Mouse (Mus musculus) liver, postnatal 0 days (tissue): Measurements from ENCODE around the gene Pla2g2d. TPM values are rescaled to one million over a fixed set of nuclear protein-coding genes. Genes with fewer than 3 reads are reported as not detected.

Experiments used
- ATAC-seq: fragments of 200-750 bp; cut with Nextera tagmentation; 2 replicates; pipeline ENCODE4 v1.8.0; 2017; ENCODE audit warnings: mild to moderate bottlenecking, moderate library complexity
- DNase-seq: peaks from one replicate; pipeline ENCODE4 v3.0.0-alpha.2; 2016
- H3K27ac ChIP-seq: fragments of 300-500 bp; sonication (generic); 2 replicates; pipeline ENCODE4 v1.5.1; 2014; ENCODE audit warnings: antibody characterized with exemption, moderate library complexity, mild to moderate bottlenecking, low read depth
- H3K27me3 ChIP-seq: fragments of 300-500 bp; sonication (generic); 2 replicates; pipeline ENCODE4 v1.6.1; 2014; ENCODE audit warnings: low read length, control low read depth, mixed read lengths; ENCODE audit not compliant: insufficient read depth
- H3K36me3 ChIP-seq: fragments of 300-500 bp; sonication (generic); replicated peaks from 2 replicates; pipeline ENCODE4 v1.6.1; 2014; ENCODE audit warnings: mild to moderate bottlenecking, control low read depth, low read length, moderate library complexity, mixed read lengths; ENCODE audit not compliant: insufficient read depth
- H3K4me1 ChIP-seq: fragments of 300-500 bp; sonication (generic); 2 replicates; pipeline ENCODE4 v1.6.1; 2014; ENCODE audit warnings: antibody characterized with exemption, mild to moderate bottlenecking, control low read depth; ENCODE audit not compliant: insufficient read depth
- H3K4me2 ChIP-seq: fragments of 300-500 bp; sonication (generic); 2 replicates; pipeline ENCODE4 v1.6.1; 2014; ENCODE audit warnings: low read depth, mild to moderate bottlenecking, low read length, moderate library complexity, mixed read lengths
- H3K4me3 ChIP-seq: fragments of 300-500 bp; sonication (generic); 2 replicates; pipeline ENCODE4 v1.5.1; 2014; ENCODE audit warnings: low read depth, low read length
- H3K9ac ChIP-seq: fragments of 300-500 bp; sonication (generic); replicated peaks from 2 replicates; pipeline ENCODE4 v1.6.1; 2014; ENCODE audit warnings: mild to moderate bottlenecking, moderate library complexity
- H3K9me3 ChIP-seq: fragments of 300-500 bp; sonication (generic); 2 replicates; pipeline ENCODE4 v1.6.1; 2016; ENCODE audit warnings: mild to moderate bottlenecking, control low read depth, low read length, mixed read lengths
- CTCF ChIP-seq: sonication (generic); IDR thresholded peaks from 2 replicates; pipeline ENCODE4 v1.5.1; 2016; ENCODE audit warnings: antibody characterized with exemption, low read depth
- EP300 ChIP-seq: IDR thresholded peaks from 2 replicates; pipeline ENCODE4 v1.6.1; 2016; ENCODE audit warnings: antibody characterized with exemption, low read depth, mild to moderate bottlenecking
- WGBS: fragments of 180-500 bp; shearing (Covaris S2); extraction: QIAGEN DNeasy Blood & Tissue Kit; methylation state at CpG from one replicate; pipeline ENCODE4 v1.1.7; 2014; ENCODE audit not compliant: insufficient replicate concordance; 5-methylcytosine and 5-hydroxymethylcytosine counted together
- polyA plus RNA-seq: library from polyadenylated mRNA; unstranded; fragments of >200 nt; fragmentation: Nextera tagmentation; extraction: Ambion mirVana; gene quantifications from 2 replicates; pipeline ENCODE4 v1.2.1, GENCODE M21; 2015

Gene Pla2g2d
- polyA plus RNA-seq, 1 experiment from 2014 or later, result 0.06 TPM

DNA sequence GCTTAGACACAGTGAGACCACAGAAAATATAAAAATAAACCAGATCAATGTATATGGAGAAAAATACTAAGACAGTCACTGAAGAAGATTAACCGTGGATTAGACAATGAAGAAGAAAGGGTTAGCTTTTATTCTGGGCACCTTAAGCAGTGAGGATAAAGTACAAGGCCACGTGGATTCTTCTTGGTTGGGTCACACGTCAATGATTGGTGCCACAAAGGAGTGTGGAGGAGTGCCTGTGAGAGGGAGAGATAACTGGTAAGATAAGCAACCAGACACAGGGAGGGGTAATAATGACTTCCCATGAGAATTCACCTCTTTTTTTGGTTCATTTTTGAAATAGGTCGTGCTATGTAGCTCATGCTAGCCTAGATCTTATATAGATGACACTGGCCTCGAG, 3.1 kb upstream of the Pla2g2d start:
- H3K4me2 ChIP-seq, result no peak overlapping the region
- no peak for DNase-seq
- 61% methylated on average over 5 of the region's 5 CpGs for WGBS
- no peak for TF ChIP-seq EP300
- TF ChIP-seq CTCF, result no peak
- H3K9me3 ChIP-seq, result no peaks in the 10 kb centered on the region
- no peak for ATAC-seq
- H3K4me3 ChIP-seq, result no peak overlapping the region
- H3K36me3 ChIP-seq, result no peaks in the 10 kb centered on the region
- H3K9ac ChIP-seq, result no peak overlapping the region
- no peak overlapping the region for H3K27ac ChIP-seq
- H3K27me3 ChIP-seq, result no peaks in the 10 kb centered on the region
- no peaks in the 10 kb centered on the region for H3K4me1 ChIP-seq

- no peaks in the 10 kb centered on the region for H3K27me3 ChIP-seq
- H3K9me3 ChIP-seq, result no peaks in the 10 kb centered on the region
- 33% methylated on average over 20 of the region's 20 CpGs for WGBS
- no peak for ATAC-seq
- TF ChIP-seq CTCF, result no peak
- H3K4me2 ChIP-seq, result no peak overlapping the region
- H3K9ac ChIP-seq, result no peak overlapping the region
- H3K27ac ChIP-seq, result no peak overlapping the region
- H3K36me3 ChIP-seq, result no peaks in the 10 kb centered on the region
- no peaks in the 10 kb centered on the region for H3K4me1 ChIP-seq
- no peak overlapping the region for H3K4me3 ChIP-seq
- no peak for DNase-seq
Observed at GRCm38 (mm10) chr4:138777417-138778407, 2.2 kb downstream of the Pla2g2d start.

DNA sequence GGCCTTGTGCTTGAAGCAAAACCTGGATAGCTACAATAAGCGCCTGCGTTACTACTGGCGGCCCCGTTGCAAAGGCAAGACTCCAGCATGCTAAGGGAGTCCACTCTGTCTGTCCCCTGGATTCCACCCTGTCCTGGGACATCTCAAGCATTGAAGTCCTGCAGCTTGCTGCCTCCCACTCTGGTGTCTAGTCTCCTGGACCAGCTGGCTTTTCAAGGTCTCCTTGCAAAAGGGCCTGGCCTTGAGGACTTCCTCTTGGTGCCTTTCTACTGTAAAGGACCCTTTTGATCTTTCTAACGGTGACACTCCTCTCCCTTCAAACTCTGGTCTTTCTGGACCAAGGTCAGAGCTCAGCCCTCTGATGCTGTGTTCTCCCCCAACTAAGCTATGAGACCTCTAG, 4.8 kb downstream of the Pla2g2d start:
- Histone ChIP-seq H3K27me3 (no peaks in the 10 kb centered on the region), H3K27ac (no peak overlapping the region), H3K9me3 (no peaks in the 10 kb centered on the region), H3K4me1 (no peaks in the 10 kb centered on the region), H3K36me3 (no peaks in the 10 kb centered on the region), H3K4me3 (no peak overlapping the region), H3K9ac (no peak overlapping the region), H3K4me2 (no peak overlapping the region)
- TF ChIP-seq CTCF, result no peak
- no peak for TF ChIP-seq EP300
- 68% methylated on average over 5 of the region's 5 CpGs for WGBS
- no peak for DNase-seq
- no peak for ATAC-seq

DNA sequence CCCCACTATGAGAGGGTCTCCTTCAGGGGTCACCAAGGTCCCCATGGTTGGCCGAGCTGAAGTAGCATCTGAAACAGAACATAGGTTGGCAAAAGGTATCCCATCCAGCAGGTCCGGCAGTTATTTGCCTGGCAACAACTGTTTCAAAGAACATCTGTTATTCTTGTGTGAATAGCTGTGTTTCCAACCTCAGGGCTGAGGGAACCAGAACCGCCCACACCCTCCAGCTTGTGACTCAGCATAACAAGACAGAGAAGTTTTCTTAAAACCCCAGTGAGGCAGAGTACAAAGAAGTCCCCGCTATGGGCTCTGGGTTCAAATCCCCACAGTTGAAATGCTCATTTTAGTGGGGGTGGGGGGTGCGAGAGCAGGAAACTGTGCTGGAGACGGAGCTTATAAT, 6.6 kb downstream of the Pla2g2d start:
- Histone ChIP-seq H3K4me3 (no peak overlapping the region), H3K36me3 (no peaks in the 10 kb centered on the region), H3K4me2 (no peak overlapping the region), H3K27ac (no peak overlapping the region), H3K9me3 (no peaks in the 10 kb centered on the region), H3K9ac (no peak overlapping the region), H3K4me1 (no peaks in the 10 kb centered on the region), H3K27me3 (no peaks in the 10 kb centered on the region)
- ATAC-seq (no peak), DNase-seq (no peak)
- TF ChIP-seq EP300 (no peak), CTCF (no peak)
- 76% methylated on average over 6 of the region's 6 CpGs for WGBS

- Histone ChIP-seq H3K27ac (no peak overlapping the region), H3K9me3 (no peaks in the 10 kb centered on the region), H3K4me2 (no peak overlapping the region), H3K36me3 (no peaks in the 10 kb centered on the region), H3K4me1 (no peaks in the 10 kb centered on the region), H3K27me3 (no peaks in the 10 kb centered on the region), H3K4me3 (no peak overlapping the region), H3K9ac (no peak overlapping the region)
- TF ChIP-seq EP300, result no peak
- TF ChIP-seq CTCF, result no peak
- DNase-seq, result no peak
- WGBS, result 52% methylated on average over 4 of the region's 4 CpGs
- no peak for ATAC-seq
Observed at GRCm38 (mm10) chr4:138785721-138786120, 10.2 kb downstream of the Pla2g2d start.

- Histone ChIP-seq H3K9me3 (no peaks in the 10 kb centered on the region), H3K27me3 (no peaks in the 10 kb centered on the region), H3K27ac (no peak overlapping the region), H3K4me1 (no peaks in the 10 kb centered on the region), H3K9ac (no peak overlapping the region), H3K4me2 (no peak overlapping the region), H3K4me3 (no peak overlapping the region), H3K36me3 (no peaks in the 10 kb centered on the region)
- WGBS, result 33% methylated on average over 4 of the region's 4 CpGs
- ATAC-seq, result no peak
- TF ChIP-seq EP300 (no peak), CTCF (no peak)
- no peak for DNase-seq
Observed at GRCm38 (mm10) chr4:138786141-138786540, 10.6 kb downstream of the Pla2g2d start.
